Mouse (Mus musculus) thymus, adult 2 months (tissue): ENCODE measurements around the gene Trim63.

ENCODE experiments used
- CTCF ChIP-seq: fragments of 200-500 bp; IDR thresholded peaks from 2 replicates; pipeline ENCODE4 v1.5.1; 2012; ENCODE audit warnings: mild to moderate bottlenecking, control low read depth, low read length, moderate library complexity, borderline replicate concordance; ENCODE audit not compliant: control insufficient read depth, poor library complexity, insufficient read depth; ENCODE audit errors: extremely low read depth
- POLR2A ChIP-seq: fragments of 200-500 bp; IDR thresholded peaks from 2 replicates; pipeline ENCODE4 v1.6.1; 2012; ENCODE audit warnings: mild to moderate bottlenecking, low read length, control low read depth, moderate library complexity; ENCODE audit not compliant: control insufficient read depth, poor library complexity, insufficient read depth; ENCODE audit errors: extremely low read depth

DNA sequence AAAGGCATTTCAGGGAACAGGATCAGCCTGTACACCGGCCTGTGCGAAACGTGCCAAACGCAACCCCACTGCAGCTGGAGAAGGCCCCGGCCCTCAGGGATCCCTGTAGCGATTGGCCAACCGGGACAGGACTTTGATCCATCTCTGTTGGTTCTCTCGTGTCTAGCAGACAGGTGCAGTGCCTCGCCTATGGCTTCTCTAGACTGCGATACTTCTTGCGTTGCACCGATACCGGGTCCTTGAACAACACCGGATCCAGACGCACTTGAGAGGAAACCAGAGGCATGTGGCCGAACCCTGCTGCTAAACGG lies 42.5 kb downstream of the Trim63 start:
- TF ChIP-seq POLR2A (no peak), CTCF (no peak)
